Mouse (Mus musculus) thymus, adult 2 months (tissue): ENCODE results near the gene Prss43. TPM values are rescaled to one million over a fixed set of nuclear protein-coding genes. Genes with fewer than 3 reads are reported as not detected.

Source experiments
- DNase-seq: peaks from one replicate; pipeline ENCODE4 v3.0.0; 2021
- H3K27ac ChIP-seq: fragments of 200-500 bp; 2 replicates; pipeline ENCODE4 v1.5.1; 2012; ENCODE audit warnings: low read length, control low read depth; ENCODE audit not compliant: control insufficient read depth, insufficient read depth
- H3K27me3 ChIP-seq: fragments of 200-500 bp; 2 replicates; pipeline ENCODE4 v1.6.1; 2012; ENCODE audit warnings: mild to moderate bottlenecking, low read length, moderate library complexity, mixed read lengths; ENCODE audit not compliant: control insufficient read depth, insufficient read depth
- H3K36me3 ChIP-seq: fragments of 200-500 bp; 2 replicates; pipeline ENCODE4 v1.6.1; 2012; ENCODE audit warnings: mild to moderate bottlenecking, low read length, moderate library complexity; ENCODE audit not compliant: control insufficient read depth, insufficient read depth
- H3K4me1 ChIP-seq: fragments of 200-500 bp; replicated peaks from 2 replicates; pipeline ENCODE4 v1.6.1; 2012; ENCODE audit warnings: low read length; ENCODE audit not compliant: control insufficient read depth, insufficient read depth
- H3K4me3 ChIP-seq: fragments of 200-500 bp; 2 replicates; pipeline ENCODE4 v1.5.1; 2012; ENCODE audit warnings: mild to moderate bottlenecking, low read length, control low read depth, moderate library complexity; ENCODE audit not compliant: control insufficient read depth, insufficient read depth
- CTCF ChIP-seq: fragments of 200-500 bp; IDR thresholded peaks from 2 replicates; pipeline ENCODE4 v1.5.1; 2012; ENCODE audit warnings: mild to moderate bottlenecking, control low read depth, low read length, moderate library complexity, borderline replicate concordance; ENCODE audit not compliant: control insufficient read depth, poor library complexity, insufficient read depth; ENCODE audit errors: extremely low read depth
- POLR2A ChIP-seq: fragments of 200-500 bp; IDR thresholded peaks from 2 replicates; pipeline ENCODE4 v1.6.1; 2012; ENCODE audit warnings: mild to moderate bottlenecking, low read length, control low read depth, moderate library complexity; ENCODE audit not compliant: control insufficient read depth, poor library complexity, insufficient read depth; ENCODE audit errors: extremely low read depth
- WGBS: fragments of 180-500 bp; shearing (Covaris S2); methylation state at CpG from one replicate; pipeline ENCODE4 v1.1.7; 2018; 5-methylcytosine and 5-hydroxymethylcytosine counted together
- polyA plus RNA-seq: library from polyadenylated mRNA; depleted of rRNA; stranded (reverse); fragments of >200 nt; gene quantifications from 2 replicates; pipeline ENCODE4 v1.2.3, GENCODE M21; 2012; rRNA removed

Prss43 gene
- not detected in 2 replicates for polyA plus RNA-seq

- TF ChIP-seq CTCF (no peak), POLR2A (no peak)
- Histone ChIP-seq H3K4me3 (no peak within 1 kb of the TSS), H3K36me3 (no peaks in the 10 kb centered on the region), H3K4me1 (peaks cover 7% of the 10 kb centered on the region), H3K27ac (no peak within 1 kb of the TSS), H3K27me3 (no peaks in the 10 kb centered on the region)
- WGBS, result 71% methylated on average over 3 of the region's 3 CpGs
- DNase-seq, result no peak
These were observed at the start of gene Prss43 for GRCm38 (mm10) chr9:110826390-110826789. TSS of gene Prss43 (plus strand) at chr9:110826690.

- no peak for DNase-seq
- no peaks in the 10 kb centered on the region for H3K36me3 ChIP-seq
- no peak overlapping the region for H3K4me3 ChIP-seq
- H3K4me1 ChIP-seq, result no peaks in the 10 kb centered on the region; the same call in 1 of the 2 replicates
- 89% methylated on average over 1 of the region's 1 CpGs for WGBS
- H3K27me3 ChIP-seq, result no peaks in the 10 kb centered on the region; the same call in 1 of the 2 replicates
- TF ChIP-seq POLR2A, result no peak
- no peak for TF ChIP-seq CTCF
- no peak overlapping the region for H3K27ac ChIP-seq
These were observed 48.4 kb upstream of the Prss43 start for GRCm38 (mm10) chr9:110778100-110778499.

DNA sequence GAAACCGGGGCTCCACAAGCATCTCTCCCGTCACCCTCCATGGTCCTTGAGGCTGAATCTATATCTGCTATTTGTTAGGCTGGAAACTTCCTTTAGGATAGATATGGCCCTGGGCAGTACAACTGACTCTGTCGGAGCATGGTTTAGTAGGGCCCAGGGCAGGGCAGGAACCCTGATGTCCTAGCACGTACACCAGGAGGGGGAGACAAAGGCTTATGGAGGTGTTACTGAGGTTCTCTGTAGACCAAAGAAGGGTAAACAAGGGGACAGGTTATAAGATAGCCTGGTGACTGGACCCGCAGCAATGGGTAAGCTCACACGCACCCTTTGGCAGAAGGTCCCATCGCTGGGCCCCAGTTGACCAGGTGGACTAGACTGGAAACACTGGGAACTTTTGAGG lies 47.9 kb upstream of the Prss43 start:
- 88% methylated on average over 7 of the region's 7 CpGs for WGBS
- Histone ChIP-seq H3K36me3 (no peaks in the 10 kb centered on the region), H3K27me3 (no peaks in the 10 kb centered on the region; the same call in 1 of the 2 replicates), H3K4me3 (no peak overlapping the region), H3K4me1 (no peaks in the 10 kb centered on the region; the same call in 1 of the 2 replicates), H3K27ac (no peak overlapping the region)
- DNase-seq, result no peak
- no peak for TF ChIP-seq CTCF
- TF ChIP-seq POLR2A, result no peak

GRCm38 (mm10) chr9:110779242-110779913 lies 47.1 kb upstream of the Prss43 start:
- H3K4me1 ChIP-seq, result no peaks in the 10 kb centered on the region; the same call in 1 of the 2 replicates
- WGBS, result 81% methylated on average over 5 of the region's 5 CpGs
- H3K36me3 ChIP-seq, result no peaks in the 10 kb centered on the region
- no peak for TF ChIP-seq CTCF
- TF ChIP-seq POLR2A, result no peak
- no peaks in the 10 kb centered on the region; the same call in 1 of the 2 replicates for H3K27me3 ChIP-seq
- H3K27ac ChIP-seq, result no peak overlapping the region
- H3K4me3 ChIP-seq, result no peak overlapping the region
- no peak for DNase-seq

GRCm38 (mm10) chr9:110781256-110781721 lies 45.2 kb upstream of the Prss43 start:
- no peaks in the 10 kb centered on the region; the same call in 1 of the 2 replicates for H3K4me1 ChIP-seq
- peak; percentile 91 for DNase-seq
- WGBS, result under 1% methylated on average over 43 of the region's 43 CpGs
- H3K27me3 ChIP-seq, result no peaks in the 10 kb centered on the region; the same call in 1 of the 2 replicates
- H3K4me3 ChIP-seq, result peak overlapping the region; percentile 41
- TF ChIP-seq CTCF, result peak; percentile 98
- 0 out of 2 replicates have a peak, but pooled peaks have one; percentile 38 for TF ChIP-seq POLR2A
- no peak overlapping the region for H3K27ac ChIP-seq
- H3K36me3 ChIP-seq, result no peaks in the 10 kb centered on the region

DNA sequence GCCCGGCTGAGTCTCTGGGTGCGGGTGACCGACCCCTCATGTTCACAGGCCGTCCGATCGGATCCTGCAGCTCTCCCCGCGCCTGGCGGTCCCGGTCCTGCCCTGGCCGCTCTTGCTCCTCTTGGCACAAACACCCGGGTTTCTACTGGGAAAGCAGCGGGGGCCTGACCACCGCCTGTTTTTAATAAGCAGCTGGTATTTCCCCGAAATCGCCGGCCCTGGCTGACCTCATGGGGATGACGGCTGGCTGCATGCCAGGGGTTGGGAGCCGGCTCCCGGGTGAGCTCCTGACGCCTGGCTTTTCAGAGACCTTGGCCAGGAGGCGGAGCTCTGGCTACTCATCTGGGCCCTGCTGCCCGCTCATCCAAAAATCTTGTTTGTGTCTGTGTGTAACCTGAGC lies 44.8 kb upstream of the Prss43 start:
- 8% methylated on average over 23 of the region's 23 CpGs for whole genome bisulfite sequencing
- Histone ChIP-seq H3K36me3 (no peaks in the 10 kb centered on the region), H3K4me3 (no peak overlapping the region), H3K4me1 (no peaks in the 10 kb centered on the region; the same call in 1 of the 2 replicates), H3K27me3 (no peaks in the 10 kb centered on the region; the same call in 1 of the 2 replicates), H3K27ac (no peak overlapping the region)
- no peak for DNase-seq
- TF ChIP-seq CTCF (no peak), POLR2A (no peak)

- H3K27ac ChIP-seq, result no peak overlapping the region
- H3K36me3 ChIP-seq, result no peaks in the 10 kb centered on the region
- TF ChIP-seq CTCF, result no peak
- TF ChIP-seq POLR2A, result no peak
- no peak for DNase-seq
- WGBS, result 76% methylated on average over 1 of the region's 1 CpGs
- H3K4me1 ChIP-seq, result no peaks in the 10 kb centered on the region; the same call in 1 of the 2 replicates
- no peaks in the 10 kb centered on the region; the same call in 1 of the 2 replicates for H3K27me3 ChIP-seq
- no peak overlapping the region for H3K4me3 ChIP-seq
These were observed 42.9 kb upstream of the Prss43 start for GRCm38 (mm10) chr9:110783611-110784010.
